Mouse (Mus musculus) liver, postnatal 0 days (tissue): Measurements from ENCODE around the gene Mfsd9. TPM values are rescaled to one million over a fixed set of nuclear protein-coding genes. Genes with fewer than 3 reads are reported as not detected.
"Not testable (repeated sequence)": the region's sequence is repeated elsewhere in the genome, so short reads cannot be mapped to it uniquely, and the experiment has no call there.

ENCODE experiments used
- ATAC-seq: fragments of 200-750 bp; cut with Nextera tagmentation; 2 replicates; pipeline ENCODE4 v1.8.0; 2017; ENCODE audit warnings: mild to moderate bottlenecking, moderate library complexity
- DNase-seq: peaks from one replicate; pipeline ENCODE4 v3.0.0-alpha.2; 2016
- H3K27ac ChIP-seq: fragments of 300-500 bp; sonication (generic); 2 replicates; pipeline ENCODE4 v1.5.1; 2014; ENCODE audit warnings: antibody characterized with exemption, moderate library complexity, mild to moderate bottlenecking, low read depth
- H3K27me3 ChIP-seq: fragments of 300-500 bp; sonication (generic); 2 replicates; pipeline ENCODE4 v1.6.1; 2014; ENCODE audit warnings: low read length, control low read depth, mixed read lengths; ENCODE audit not compliant: insufficient read depth
- H3K36me3 ChIP-seq: fragments of 300-500 bp; sonication (generic); replicated peaks from 2 replicates; pipeline ENCODE4 v1.6.1; 2014; ENCODE audit warnings: mild to moderate bottlenecking, control low read depth, low read length, moderate library complexity, mixed read lengths; ENCODE audit not compliant: insufficient read depth
- H3K4me1 ChIP-seq: fragments of 300-500 bp; sonication (generic); 2 replicates; pipeline ENCODE4 v1.6.1; 2014; ENCODE audit warnings: antibody characterized with exemption, mild to moderate bottlenecking, control low read depth; ENCODE audit not compliant: insufficient read depth
- H3K4me2 ChIP-seq: fragments of 300-500 bp; sonication (generic); 2 replicates; pipeline ENCODE4 v1.6.1; 2014; ENCODE audit warnings: low read depth, mild to moderate bottlenecking, low read length, moderate library complexity, mixed read lengths
- H3K4me3 ChIP-seq: fragments of 300-500 bp; sonication (generic); 2 replicates; pipeline ENCODE4 v1.5.1; 2014; ENCODE audit warnings: low read depth, low read length
- H3K9ac ChIP-seq: fragments of 300-500 bp; sonication (generic); replicated peaks from 2 replicates; pipeline ENCODE4 v1.6.1; 2014; ENCODE audit warnings: mild to moderate bottlenecking, moderate library complexity
- H3K9me3 ChIP-seq: fragments of 300-500 bp; sonication (generic); 2 replicates; pipeline ENCODE4 v1.6.1; 2016; ENCODE audit warnings: mild to moderate bottlenecking, control low read depth, low read length, mixed read lengths
- CTCF ChIP-seq: sonication (generic); IDR thresholded peaks from 2 replicates; pipeline ENCODE4 v1.5.1; 2016; ENCODE audit warnings: antibody characterized with exemption, low read depth
- EP300 ChIP-seq: IDR thresholded peaks from 2 replicates; pipeline ENCODE4 v1.6.1; 2016; ENCODE audit warnings: antibody characterized with exemption, low read depth, mild to moderate bottlenecking
- WGBS: fragments of 180-500 bp; shearing (Covaris S2); extraction: QIAGEN DNeasy Blood & Tissue Kit; methylation state at CpG from one replicate; pipeline ENCODE4 v1.1.7; 2014; ENCODE audit not compliant: insufficient replicate concordance; 5-methylcytosine and 5-hydroxymethylcytosine counted together
- polyA plus RNA-seq: library from polyadenylated mRNA; unstranded; fragments of >200 nt; fragmentation: Nextera tagmentation; extraction: Ambion mirVana; gene quantifications from 2 replicates; pipeline ENCODE4 v1.2.1, GENCODE M21; 2015

Mfsd9 gene
- polyA plus RNA-seq, 1 experiment from 2014 or later = 0.65 TPM

DNA sequence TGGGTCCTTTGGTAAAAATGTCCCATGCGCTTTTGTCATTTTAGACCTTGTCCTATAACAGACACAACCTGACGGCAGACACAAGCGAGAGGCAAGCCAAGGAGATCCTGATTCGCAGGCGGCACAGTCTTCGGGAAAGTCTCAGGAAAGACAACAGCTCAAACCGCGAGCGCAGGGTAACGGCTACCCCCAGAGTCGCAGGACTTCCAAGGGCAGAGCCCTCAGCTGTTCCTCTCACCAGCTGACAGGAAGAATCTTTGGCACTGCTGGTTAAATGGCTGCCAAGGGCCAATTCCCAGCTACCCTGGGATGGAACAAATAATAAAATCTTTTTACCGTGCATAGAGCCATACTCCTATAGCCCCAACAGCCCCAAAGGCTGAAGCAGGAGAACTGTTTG lies 25.0 kb downstream of the Mfsd9 start:
- 80% methylated on average over 12 of the region's 12 CpGs for WGBS
- no peaks in the 10 kb centered on the region for H3K9me3 ChIP-seq
- no peaks in the 10 kb centered on the region for H3K4me1 ChIP-seq
- ATAC-seq (no peak), DNase-seq (no peak)
- no peak overlapping the region for H3K4me2 ChIP-seq
- no peak overlapping the region for H3K27ac ChIP-seq
- H3K27me3 ChIP-seq = no peaks in the 10 kb centered on the region
- TF ChIP-seq EP300 (no peak), CTCF (no peak)
- no peak overlapping the region for H3K9ac ChIP-seq
- no peaks in the 10 kb centered on the region for H3K36me3 ChIP-seq
- no peak overlapping the region for H3K4me3 ChIP-seq

DNA sequence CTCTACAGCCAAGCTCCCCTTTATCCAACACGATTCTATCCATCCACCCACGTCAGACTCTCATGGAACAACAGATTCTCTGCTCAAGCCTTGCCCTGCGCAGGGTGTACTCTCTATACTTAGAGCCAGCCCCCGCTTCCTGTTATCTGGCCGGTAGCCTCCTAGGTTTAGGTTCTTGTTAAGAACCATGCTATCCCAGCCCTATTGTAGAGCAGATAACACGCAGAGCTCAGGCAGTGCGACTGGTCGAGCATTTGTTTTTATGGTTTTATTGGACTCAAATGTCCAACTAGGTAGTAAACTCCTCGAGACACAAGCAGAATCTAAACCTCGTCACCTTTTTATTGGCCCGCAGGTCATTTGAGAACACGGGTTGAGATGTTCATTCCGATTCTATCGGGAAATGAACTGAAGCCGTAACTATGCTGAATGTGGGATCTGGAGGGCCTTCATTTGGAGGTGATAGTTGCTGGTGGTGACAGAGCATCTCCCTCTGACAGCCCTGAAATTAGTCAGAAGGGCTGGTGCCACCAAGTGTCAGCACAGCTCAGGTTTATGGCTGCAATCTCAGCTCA lies 25.7 kb downstream of the Mfsd9 start:
- ATAC-seq (no peak), DNase-seq (no peak)
- TF ChIP-seq EP300 (no peak), CTCF (no peak)
- Histone ChIP-seq H3K4me1 (no peaks in the 10 kb centered on the region), H3K9ac (no peak overlapping the region), H3K27ac (no peak overlapping the region), H3K9me3 (no peaks in the 10 kb centered on the region), H3K4me3 (no peak overlapping the region), H3K27me3 (no peaks in the 10 kb centered on the region), H3K36me3 (no peaks in the 10 kb centered on the region), H3K4me2 (no peak overlapping the region)
- WGBS = 62% methylated on average over 15 of the region's 15 CpGs

DNA sequence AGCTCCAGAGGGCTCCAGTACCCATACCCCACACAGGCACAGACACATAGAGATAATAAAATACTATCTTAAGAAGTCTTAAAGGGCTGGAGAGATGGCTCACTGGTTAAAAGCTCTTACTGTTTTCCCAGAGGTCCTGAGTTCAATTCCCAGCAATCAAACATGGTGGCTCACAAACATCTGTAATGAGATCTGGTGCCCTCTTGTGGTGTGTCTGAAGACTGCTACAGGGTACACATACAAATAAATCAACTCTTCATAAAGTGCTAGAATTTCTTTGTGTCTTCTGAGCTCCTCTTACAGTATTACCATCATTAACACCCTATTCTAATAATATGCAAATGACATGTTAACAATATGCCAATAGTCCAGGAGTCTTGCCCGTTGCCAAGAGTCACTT lies 26.4 kb downstream of the Mfsd9 start:
- H3K4me3 ChIP-seq = no peak overlapping the region
- H3K9ac ChIP-seq = no peak overlapping the region
- H3K9me3 ChIP-seq = no peaks in the 10 kb centered on the region
- no peak for ATAC-seq
- H3K4me2 ChIP-seq = no peak overlapping the region
- no peaks in the 10 kb centered on the region for H3K27me3 ChIP-seq
- no peak for TF ChIP-seq CTCF
- no peak for TF ChIP-seq EP300
- 94% methylated on average over 1 of the region's 1 CpGs for WGBS
- H3K36me3 ChIP-seq = no peaks in the 10 kb centered on the region
- H3K4me1 ChIP-seq = no peaks in the 10 kb centered on the region
- no peak overlapping the region for H3K27ac ChIP-seq
- DNase-seq = no peak

DNA sequence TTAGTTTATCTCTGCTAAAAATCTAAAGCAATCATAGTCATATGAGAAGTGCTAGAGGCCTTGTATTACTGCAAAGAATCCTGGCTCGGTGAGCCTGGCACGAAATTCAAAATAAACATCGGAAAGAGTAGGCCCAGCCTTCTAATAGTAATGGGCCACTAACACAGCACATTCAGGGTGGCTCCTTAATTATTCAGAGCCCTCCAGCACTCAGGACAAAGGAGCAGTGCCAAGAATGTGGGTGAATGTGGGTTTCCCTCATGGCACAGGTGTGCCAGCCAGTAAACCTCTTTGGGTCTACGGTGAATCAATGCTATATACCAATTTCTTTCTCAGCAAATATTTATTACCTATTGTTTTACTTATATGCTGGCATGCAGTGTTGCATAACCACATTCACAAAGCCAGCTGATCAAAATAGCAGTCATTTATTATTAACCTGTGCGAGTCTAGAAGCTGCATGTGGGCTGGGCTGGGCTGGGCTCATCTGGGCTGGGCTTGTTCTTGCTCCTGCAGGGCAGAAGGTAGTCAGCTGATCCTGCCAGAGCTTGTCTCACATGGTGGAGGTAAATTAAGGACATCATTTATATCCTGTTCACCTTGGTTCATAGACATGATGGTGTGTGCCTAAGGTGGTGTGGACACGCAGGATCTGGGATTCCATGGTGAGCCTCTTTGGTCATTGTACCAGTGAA lies 30.6 kb downstream of the Mfsd9 start:
- H3K4me3 ChIP-seq = no peak overlapping the region
- TF ChIP-seq EP300 (no peak), CTCF (no peak)
- H3K4me2 ChIP-seq = no peak overlapping the region
- 82% methylated on average over 6 of the region's 6 CpGs for WGBS
- H3K9ac ChIP-seq = no peak overlapping the region
- no peaks in the 10 kb centered on the region for H3K9me3 ChIP-seq
- ATAC-seq (no peak), DNase-seq (no peak)
- H3K27ac ChIP-seq = no peak overlapping the region
- no peaks in the 10 kb centered on the region for H3K4me1 ChIP-seq
- no peaks in the 10 kb centered on the region for H3K27me3 ChIP-seq
- H3K36me3 ChIP-seq = no peaks in the 10 kb centered on the region

DNA sequence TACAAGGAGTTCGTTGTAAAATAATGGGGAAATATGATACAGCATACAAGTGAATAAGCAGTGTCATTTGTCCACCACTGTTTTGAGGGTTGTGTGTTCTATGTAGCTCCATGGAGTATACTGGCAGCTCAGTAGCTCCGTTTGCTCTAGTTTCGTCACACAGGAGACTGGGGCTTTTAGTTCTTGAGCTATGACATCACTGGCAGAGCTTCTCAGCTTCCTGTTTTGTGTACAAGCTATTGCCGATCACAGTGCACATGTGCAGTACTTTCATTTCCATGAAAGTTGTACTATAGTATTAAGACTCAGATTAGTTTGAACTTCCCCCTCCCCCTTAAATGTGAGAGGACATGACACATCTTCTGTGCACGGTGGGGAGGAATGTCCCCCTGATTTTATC lies 44.4 kb downstream of the Mfsd9 start:
- H3K9me3 ChIP-seq = no peaks in the 10 kb centered on the region
- ATAC-seq (no peak), DNase-seq (no peak)
- no peak overlapping the region for H3K4me2 ChIP-seq
- H3K27me3 ChIP-seq = no peaks in the 10 kb centered on the region
- H3K4me1 ChIP-seq = no peaks in the 10 kb centered on the region
- TF ChIP-seq EP300 (no peak), CTCF (no peak)
- no peak overlapping the region for H3K4me3 ChIP-seq
- WGBS = 52% methylated on average over 5 of the region's 5 CpGs
- no peak overlapping the region for H3K9ac ChIP-seq
- H3K36me3 ChIP-seq = no peaks in the 10 kb centered on the region
- no peak overlapping the region for H3K27ac ChIP-seq

DNA sequence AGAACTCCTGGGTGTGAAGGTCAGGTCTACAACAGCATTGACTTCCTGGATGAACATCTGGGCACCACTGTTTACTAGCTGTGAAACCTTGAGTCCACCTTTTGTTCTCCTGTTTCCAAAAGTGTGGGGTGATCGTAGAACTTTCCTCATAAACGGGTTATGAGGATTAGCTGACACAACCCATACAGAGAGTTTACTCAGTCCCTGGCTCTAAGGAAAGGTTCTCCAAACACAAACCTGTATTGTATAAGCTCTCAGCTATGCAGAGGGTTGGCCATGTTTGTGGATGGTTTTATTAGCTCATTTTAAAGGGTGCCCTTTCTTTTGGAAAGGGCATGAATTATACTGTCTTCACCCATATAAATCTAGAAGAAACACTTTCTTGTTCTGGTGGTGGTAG lies 49.7 kb downstream of the Mfsd9 start:
- ATAC-seq = no peak
- 72% methylated on average over 2 of the region's 2 CpGs for WGBS
- no peaks in the 10 kb centered on the region for H3K27me3 ChIP-seq
- DNase-seq = no peak
- no peak overlapping the region for H3K27ac ChIP-seq
- no peak overlapping the region for H3K4me2 ChIP-seq
- TF ChIP-seq CTCF = no peak
- TF ChIP-seq EP300 = no peak
- H3K4me1 ChIP-seq = no peaks in the 10 kb centered on the region
- no peaks in the 10 kb centered on the region for H3K36me3 ChIP-seq
- no peak overlapping the region for H3K9ac ChIP-seq
- H3K4me3 ChIP-seq = no peak overlapping the region
- no peaks in the 10 kb centered on the region for H3K9me3 ChIP-seq

DNA sequence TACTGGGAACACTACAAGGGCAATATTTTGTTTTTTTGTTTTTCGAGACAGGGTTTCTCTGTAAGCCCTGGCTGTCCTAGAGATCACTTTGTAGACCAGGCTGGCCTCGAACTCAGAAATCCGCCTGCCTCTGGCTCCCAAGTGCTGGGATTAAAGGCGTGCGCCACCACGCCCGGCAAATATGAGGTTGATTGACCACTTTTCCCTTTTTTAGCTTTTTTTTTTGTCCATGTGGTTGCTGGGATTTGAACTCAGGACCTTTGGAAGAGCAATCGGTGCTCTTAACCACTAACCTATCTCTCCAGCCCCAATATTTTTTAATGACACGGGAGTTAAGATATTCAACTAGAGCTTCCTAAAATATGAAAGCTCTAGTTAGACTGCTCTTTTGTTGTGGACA lies 52.2 kb downstream of the Mfsd9 start:
- not testable (repeated sequence) for H3K9ac ChIP-seq, H3K9me3 ChIP-seq, ATAC-seq, H3K4me3 ChIP-seq, DNase-seq, H3K27ac ChIP-seq, H3K36me3 ChIP-seq, H3K4me2 ChIP-seq, H3K4me1 ChIP-seq, H3K27me3 ChIP-seq
- WGBS = 85% methylated on average over 9 of the region's 9 CpGs
